Mouse (Mus musculus): ENCODE results near the gene Ldlrad3.

Gene Ldlrad3

DNA sequence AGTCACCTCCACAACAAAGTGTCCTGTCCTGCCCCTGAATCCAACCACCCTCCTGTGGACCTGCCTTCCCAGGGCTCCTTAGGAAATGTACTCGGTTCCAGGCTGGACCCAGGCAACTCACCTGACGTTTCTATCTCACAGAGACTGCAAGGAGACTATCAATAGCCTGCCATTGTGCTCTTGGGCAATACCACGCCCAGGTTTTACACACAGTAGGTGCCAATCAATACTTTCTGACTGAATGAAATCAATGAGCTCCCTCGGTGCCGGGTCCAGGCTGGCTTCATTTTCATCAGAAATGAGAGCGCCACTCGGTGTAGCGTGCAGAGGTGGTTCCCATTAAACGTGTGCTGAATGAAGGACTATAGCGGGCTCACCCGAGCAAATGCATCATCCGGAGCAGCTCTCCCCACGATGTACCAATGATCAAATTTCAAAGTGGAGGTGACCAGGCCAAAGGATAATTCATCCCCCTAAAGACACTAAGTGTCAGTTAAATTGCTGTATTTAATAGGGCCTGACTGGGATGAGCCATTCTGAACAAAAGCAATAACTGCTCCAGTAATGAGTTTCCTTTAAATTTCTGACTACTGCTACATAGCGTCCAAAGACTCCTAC lies 43.4 kb downstream of the Ldlrad3 start:
- no peak for DNase-seq

DNA sequence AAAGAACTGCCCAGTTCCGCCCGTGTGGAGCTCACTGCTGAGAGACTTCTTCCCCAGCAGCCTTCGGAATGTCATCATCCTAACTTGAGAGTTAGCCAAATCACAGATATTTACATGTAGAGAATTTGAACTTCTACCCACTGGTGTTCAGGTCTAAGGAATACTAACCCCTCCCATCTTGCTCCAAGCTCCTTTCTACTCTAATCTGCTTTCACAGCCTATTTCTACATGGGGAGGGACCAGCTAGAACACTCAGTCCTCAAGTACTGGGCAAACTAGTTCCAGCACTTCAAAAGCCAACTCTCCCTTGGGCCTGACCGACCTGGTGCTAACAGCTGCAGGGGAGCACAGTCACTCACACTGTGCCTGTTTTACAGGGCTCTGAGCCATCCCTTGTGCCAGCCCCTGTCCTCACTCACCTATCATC lies 44.0 kb downstream of the Ldlrad3 start:
- DNase-seq = no peak

DNA sequence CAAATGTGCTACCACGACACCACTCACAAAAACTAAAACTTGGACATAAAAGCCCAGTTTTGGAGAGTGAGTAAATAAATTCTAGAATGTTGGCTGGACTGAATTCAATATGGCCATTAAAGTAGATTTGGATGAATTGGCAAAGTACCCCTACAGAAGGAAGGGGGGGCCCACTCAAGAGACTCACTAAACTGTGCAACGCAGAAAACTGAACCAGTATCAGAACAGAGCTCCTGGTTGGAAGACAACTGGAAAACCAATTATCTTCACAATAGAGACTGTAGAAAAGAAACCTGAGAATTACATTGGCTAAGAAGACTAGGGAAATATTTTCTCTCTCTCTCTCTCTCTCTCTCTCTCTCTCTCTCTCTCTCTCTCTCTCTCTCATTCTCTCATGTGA lies 45.0 kb downstream of the Ldlrad3 start:
- no peak for DNase-seq

DNA sequence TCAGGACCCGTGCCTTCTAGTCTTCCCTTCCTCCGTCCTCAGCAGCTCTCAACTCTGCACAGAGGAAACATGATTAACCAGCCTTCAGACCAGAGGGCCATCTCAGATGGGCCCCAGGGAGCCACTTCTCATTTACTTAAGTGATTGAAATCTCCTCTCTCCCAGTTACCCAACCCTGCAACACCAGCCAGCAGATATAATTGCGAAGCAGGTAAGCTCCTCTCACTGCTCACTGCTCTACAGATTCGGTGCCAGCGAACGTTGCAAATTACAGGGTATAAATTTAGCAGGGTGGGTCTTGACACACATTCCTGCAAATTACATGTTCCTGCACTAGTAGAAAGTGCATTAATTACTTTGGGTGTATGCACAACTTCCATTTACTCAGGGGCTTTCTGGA lies 48.3 kb downstream of the Ldlrad3 start:
- no peak for DNase-seq

DNA sequence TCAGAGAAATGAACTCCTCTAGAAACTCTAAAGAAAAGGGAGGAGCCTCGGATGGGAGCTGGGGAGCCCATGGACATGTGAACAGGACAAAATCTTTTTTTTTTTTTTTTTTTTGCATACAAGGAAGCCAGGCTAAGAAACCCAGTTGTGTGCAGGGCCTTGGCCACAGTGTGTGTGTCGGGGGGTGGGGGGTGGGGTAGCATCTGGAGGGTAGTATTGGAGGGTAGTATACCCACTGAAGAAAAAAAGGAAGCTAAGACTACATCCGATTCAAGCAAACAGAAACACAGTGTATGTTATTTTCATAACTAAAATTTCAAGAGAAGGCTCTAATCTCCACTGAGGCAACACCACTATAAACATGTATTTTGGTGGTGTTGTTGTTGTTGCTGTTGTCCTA lies 50.0 kb downstream of the Ldlrad3 start:
- peak in 1 of 2 experiments; percentile 3 for DNase-seq

DNA sequence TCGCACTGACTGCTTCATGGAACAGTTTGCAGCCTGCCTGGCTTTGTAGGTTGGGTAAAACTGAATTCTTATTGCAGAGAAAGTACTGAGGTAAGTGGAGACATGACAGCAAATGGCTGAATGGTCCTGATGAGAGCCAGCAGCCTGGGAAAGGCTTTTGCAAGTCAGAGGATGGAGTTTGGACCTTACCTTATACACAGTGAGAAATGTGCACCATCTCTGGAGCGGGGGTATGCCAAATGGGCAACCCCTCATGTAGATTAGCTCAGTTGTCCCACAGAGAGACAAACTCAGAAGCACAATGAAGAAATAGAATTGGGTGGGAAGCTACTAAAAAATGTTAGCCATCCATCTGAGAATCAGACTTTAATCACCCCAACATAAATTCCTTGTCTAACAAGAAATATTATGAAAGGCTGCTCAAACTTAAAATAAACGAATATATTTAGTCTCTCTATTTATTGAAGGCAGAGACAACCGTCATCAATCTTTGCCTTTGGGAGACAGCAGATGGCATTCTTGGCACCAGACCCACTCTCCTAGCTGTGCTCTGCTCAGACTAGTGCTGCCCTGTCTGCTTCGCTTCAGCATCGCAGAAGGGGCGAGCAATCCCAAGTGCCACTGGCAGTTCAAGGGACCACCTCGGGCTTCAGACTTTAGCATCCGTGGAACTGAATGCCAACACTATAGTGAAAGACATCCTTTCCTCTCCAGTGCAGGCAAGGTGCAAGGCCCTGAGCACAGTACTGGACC lies 51.5 kb downstream of the Ldlrad3 start:
- DNase-seq = peak; percentile 90 to 94

DNA sequence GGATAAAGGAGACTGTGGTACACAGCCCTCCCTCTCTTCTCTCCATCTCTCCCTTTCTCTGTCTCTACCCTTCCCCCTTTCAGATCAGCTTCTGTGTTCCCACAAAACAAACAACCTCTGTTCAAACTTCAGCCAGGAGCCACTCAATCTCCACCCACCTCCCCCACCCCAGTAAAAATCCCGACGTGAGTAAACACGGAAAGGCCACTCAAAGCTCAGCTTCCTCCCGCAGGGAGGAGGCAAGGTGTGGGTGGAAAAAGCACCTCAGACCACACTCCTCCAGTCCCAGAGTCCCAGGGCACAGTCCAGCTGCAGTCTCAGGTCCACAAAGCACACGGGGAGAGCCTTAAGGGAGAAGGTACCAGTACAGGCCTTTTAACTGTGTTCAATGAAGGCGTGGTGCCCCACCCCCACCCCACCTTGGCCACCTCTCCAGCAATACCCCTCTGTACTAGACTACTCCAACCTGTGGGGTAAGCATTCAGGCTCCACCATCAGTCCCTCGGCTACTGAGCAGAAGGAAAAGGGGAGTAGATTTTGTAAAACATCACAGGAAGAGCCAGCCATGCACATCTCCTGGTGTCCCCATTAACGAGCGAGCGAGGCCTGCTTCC lies 53.1 kb downstream of the Ldlrad3 start:
- no peak for DNase-seq

DNA sequence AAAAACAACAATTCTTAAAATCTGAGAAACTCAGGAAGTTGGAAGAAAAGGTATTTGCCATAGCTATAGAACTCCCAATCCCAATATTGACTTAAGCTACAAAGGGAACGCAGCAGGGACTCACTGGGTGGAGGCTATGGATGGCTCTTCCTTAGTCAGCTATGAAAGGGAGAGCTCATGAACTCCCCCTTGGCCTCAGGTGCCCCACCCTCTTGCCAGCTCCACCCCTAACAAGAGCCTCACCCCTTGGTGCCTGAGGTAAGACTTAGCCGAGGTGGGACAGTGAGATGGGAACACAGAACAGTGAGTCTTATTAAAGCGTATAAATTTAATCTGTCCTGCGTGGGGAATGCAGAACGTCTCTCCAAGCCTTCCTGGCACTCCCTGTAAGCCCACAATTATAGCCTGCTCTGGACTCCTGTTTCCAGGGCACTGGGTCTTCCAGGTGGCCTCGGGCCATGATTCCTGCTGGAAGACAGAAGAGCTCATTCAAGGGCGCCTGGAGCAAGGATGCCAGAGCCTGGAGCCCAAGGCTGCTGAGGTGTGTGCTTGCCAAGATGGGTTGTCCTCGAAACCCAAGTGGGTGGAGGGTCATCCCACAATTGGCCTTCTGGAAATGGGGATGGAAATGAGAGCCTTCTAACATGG lies 55.9 kb downstream of the Ldlrad3 start:
- peak; percentile 63 to 76 for DNase-seq

DNA sequence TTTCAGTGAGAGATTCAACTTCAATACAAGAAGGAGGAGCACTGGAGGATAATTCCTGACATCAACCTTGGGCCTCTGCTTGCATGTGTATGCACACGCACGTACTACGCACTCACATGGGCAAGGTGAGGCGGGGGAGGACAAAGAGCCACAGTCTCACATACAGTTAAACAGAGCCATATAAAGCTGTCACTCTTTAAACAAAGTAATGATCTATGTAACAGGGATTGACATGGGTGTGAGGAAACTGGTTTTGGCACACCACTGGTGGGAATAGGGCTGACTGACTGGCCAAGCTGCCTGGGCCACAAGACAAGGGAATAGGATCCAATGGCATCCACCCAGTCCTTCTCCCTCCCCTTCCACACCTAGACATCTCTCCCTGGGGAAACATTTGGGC lies 57.0 kb downstream of the Ldlrad3 start:
- no peak for DNase-seq

DNA sequence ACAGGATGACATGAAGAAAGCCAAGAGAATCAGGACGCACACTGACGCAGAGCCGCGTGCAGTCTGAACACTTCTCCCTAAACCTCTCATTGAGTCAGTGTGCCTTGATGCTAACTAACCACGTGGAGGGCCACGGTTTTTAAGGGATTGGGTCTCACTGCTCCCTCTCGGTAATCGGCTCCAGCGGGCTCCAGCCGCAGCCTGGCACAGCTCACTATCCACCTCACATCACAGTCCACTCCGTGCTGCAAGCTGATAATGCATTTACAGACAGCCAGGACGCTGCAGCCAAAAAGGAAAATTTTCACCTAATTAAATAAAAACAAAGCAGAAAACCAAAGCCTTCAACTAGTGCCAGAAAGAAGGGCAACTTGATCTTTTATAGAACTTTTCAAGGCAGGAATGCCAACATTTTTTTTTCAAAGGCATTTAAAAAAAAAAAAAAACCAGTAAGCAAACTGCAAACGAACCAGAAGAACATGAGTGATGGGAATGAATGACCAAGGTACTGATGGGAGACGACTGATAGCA lies 57.6 kb downstream of the Ldlrad3 start:
- no peak for DNase-seq

DNA sequence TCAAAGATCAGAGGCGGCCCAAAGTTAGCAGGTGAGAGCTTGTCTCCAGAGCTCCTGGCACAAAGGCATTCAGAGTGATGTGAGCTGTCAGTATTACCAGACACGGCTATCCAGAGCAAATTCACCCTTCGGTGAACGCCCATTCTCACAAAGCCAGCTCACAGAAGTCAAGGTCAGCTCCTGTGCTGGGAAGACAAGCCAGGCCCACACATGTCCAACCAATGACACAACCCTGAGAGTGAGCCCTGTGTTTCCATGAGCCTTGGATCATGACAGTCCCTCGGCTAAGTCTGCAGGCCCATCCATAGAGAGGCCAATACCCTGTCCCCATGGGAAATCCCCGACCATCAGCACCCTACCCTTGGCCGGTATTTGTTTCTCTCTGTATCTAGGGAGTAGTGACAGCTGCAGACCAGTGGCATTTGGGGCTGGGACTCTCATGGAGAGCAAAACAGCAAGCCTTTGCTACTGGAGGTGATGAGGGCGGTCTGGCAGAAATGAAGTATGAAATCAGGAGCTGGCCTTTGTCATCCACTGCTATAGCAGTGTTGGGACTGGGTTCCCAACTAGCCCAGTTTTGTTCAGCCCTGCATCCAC lies 58.3 kb downstream of the Ldlrad3 start:
- no peak for DNase-seq

DNA sequence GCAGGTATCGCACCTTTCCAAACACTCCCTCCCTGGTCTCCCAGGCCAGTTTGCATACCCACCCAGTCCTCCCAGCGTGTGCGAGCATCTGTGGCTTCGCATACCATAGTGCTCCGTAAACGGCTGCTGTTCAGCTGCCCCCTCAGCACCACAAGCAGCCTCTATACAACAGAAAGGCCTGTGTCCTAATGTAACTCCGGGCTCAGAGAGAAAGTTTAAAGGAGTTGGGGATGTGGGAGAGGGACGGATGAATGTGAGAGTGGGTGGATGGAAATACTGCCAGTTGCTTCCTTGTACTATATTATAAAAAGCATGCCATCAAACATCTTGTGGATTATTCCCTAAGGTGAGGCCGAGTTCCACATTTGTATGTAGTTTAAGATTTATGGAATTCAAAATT lies 59.0 kb downstream of the Ldlrad3 start:
- DNase-seq = no peak

DNA sequence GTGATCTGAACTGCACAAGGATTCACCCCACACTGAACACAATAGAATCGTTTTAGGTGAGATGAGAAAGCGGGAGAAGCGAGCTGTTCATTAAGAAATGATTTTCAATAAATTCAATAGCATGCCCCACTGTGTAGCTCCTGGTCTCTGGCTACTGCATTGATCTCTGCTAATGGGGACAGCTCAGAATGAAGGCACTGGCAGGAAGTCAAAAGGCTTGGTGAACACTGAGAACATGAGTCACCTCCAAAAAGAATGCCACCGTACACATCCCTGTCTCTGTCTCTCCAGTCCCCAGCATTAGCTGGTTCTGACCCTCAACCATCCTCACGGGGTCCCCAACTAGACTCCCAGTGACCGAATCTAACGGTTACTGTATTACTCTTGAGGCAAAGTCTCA lies 60.1 kb downstream of the Ldlrad3 start:
- DNase-seq = no peak

DNA sequence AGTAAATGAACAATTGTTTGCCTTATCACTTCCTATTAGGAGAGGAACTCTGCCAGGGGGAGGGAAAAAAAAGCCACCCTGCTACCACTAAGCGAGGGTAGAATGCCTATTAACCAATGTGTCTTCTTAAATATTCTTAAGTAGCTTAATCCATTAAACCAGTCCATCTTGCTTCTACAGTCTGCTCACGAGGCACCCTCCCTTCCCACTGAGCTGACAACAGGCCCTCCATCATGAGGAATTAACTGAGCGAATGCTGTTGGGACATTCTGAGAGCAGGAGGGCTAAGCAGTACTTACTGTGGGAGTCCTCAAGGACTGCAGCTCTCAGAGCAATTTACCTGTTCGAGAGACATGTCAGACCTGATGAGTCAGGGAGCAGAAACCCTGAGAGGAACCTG lies 61.1 kb downstream of the Ldlrad3 start:
- DNase-seq = no peak

DNA sequence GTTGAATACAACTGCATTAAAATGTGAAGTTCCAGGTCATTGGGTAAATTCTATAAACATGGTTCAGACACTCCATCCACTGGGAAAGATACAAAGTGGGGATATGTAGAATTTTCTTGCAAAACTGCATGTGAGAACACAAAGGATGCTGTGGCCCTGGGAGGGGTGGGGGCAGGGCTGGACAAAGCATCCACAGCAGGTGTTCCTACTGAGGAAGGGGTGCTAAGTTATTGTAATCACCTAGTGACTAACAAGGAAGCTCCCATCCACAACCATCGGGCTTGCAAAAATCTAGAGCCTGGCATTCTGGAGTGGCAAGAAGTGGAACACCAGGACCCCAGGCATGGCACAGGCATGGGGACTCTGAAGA lies 64.1 kb downstream of the Ldlrad3 start:
- DNase-seq = no peak

DNA sequence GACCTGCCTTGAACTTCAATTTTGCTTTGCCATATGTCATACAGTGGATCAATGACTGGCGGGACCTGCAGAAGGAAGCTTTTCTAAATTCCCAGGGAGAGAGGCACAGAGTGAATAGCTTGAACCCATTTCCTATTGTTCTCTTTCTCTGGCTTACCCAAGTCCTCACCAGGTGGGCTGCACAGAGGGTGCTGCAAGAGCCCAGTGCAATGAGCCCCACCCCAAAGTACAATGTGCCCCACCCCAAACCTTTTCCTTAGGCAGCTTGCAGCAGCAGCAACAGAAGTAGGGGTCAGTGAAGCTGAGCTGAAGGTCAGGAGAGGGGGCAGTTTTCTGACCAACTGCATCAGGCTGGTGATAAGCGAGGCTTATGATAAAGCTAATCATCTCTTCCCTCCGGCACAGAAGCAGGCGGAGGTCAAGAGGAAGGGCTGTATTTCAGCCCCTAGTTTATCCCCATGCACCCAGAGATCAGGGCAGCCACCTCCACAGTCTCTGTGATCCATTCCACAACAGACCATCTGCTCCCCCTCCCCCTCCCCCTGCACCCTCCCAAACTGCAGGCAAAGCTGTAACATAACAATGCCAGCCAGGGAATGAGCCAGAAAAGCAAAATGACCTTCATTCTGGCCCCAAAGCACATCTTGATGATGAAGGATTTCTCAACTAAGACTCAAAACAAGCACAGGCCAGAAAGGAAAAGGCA lies 64.6 kb downstream of the Ldlrad3 start:
- peak; percentile 58 to 77 for DNase-seq

DNA sequence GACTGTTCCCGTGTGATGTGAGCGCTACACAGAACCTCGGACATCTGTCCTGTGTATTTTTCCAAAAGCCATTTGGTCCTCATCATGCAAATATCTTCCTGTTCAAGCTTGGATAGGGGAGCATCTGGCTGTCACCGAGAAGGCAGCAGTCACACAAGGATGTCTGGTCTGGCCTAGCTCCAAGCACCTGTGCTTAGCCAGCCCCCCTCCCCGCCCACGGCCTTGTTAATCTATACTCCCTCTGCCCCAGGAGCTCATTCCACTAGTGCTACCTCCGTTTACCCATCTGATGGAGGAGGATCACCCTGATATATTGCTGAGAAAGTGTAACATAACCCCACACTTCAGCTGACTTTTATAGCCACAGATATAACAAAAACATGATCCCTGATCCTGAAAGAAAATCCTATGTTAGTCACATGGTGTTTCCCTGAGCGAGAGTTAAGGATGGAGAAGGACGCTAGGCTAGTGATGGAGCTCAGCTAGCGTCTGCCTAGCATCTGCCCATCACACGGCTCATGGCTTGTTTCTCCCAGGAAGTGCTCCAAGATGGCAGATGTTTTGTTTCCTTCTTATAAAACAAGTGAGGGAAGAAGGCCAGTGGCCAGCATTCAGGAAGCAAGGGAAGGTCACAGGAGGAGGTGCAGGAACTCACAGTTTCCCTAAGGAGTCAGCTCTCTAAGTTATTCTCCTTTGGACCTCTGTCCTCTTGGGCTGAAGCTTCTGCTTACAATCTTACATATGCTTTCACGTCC lies 66.3 kb downstream of the Ldlrad3 start:
- no peak for DNase-seq

DNA sequence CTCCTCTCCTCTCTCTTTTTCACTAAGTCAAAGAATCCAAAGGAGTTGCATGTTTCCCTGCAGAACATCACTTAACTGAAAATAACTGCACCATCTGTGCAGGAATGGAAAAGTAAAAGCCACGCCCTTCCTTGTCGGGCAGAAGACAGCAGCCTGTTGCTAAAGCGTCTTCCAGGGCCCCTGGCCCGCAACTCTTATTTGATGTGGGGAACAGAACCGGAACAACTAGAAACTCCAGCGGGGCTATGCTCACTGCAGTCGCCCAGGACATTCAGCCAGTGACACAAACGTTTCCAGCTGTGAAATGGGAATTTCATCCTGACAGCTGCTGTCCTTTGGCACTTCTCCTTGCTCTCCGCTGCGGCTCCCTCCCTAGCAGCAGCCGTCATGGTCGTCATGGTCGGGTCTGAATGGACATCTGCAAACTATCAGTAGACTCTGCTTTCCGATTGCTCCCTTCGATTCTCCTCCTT lies 67.2 kb downstream of the Ldlrad3 start:
- DNase-seq = peak in 1 of 2 experiments; percentile 33

DNA sequence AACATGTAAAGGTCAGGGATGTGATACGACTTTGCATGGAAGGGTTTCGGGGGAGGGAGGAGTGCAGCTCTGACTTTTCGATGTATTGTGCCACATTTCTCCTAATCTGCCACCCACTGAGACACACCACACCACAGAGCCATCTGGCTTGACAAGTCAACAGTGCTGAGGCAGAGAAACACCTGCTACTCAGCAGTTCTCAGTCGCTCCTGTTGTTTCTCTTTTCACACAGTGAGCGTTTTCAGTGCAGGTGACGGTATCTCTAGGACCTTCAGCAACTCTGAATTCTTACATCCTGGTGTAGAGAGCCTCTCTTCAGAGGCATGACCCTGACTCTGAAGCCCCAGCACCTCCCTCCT lies 68.8 kb downstream of the Ldlrad3 start:
- peak in 1 of 2 experiments; percentile 35 for DNase-seq

DNA sequence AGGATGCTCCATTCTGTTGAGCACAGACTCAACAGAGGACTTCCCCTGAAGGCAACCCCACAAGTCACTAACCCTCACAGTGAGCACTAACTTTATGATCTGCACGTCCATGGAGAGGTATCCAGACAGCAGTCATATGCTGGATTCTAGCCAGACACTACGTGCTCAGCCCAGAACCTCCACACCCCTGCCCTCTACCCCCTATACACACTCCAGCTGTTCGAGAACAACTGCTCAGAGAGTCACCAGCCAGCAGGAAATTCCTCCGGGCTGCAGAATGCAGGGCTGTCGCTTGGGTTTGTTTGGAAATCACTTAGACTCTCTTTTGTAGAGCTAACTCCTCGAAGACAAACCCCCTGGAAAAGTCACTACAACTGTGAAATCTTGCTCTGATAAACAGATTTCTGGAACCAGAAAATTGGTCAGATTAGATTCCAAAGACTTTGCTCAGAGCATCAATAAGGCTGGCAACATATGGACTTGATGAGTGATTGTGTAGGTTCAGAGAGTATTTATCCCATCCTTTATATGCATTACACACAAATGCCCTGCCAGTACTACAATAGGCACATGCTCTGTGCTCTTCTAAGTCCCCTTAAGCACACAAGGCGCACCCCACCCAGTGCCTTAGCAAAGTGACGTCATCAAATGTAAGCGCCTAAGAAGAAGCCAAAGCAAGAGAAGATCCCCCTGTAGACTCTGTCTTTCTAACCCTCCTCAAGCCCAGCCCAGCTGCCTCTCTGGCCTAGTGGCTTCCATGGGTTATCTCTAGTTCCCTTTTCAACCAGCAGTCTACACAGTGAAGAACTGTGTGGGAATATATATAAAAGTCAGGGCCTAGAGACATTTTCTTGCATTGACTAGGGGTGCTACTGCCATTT lies 69.4 kb downstream of the Ldlrad3 start:
- DNase-seq = no peak

DNA sequence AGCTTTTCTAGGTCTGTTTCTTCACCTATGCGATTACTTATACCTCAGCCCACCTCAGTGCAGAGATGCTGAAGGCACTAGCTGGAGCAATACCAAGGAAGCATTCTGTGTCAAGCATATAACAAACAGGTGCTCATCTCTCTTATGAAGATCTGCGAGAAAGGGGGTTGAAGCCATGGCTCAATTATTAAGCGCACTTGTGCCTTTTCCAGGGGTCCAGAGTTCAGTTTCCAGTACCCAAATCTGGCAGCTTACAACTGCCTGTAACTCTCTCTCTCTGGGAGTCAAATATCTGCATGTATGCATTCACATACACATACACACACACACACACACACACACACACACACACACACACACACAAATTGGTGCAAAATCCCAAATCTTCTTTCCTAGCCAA lies 72.4 kb downstream of the Ldlrad3 start:
- DNase-seq = no peak

All from cerebellum, postnatal 25 days (tissue).